Mouse (Mus musculus) midbrain, embryonic 11.5 days (tissue): ENCODE data around the gene Ap1m1. TPM values are rescaled to one million over a fixed set of nuclear protein-coding genes. Genes with fewer than 3 reads are reported as not detected.

Experiments
- ATAC-seq: fragments of 200-750 bp; cut with Nextera tagmentation; 2 replicates; pipeline ENCODE4 v1.8.0; 2017; ENCODE audit warnings: moderate TSS enrichment, moderate library complexity; ENCODE audit not compliant: low FRiP score
- DNase-seq: peaks from one replicate; pipeline ENCODE4 v3.0.0; 2015; ENCODE audit warnings: low spot score; ENCODE audit errors: missing footprints
- H3K27ac ChIP-seq: fragments of 300-500 bp; sonication (generic); 2 replicates; pipeline ENCODE4 v1.5.1; 2014; ENCODE audit warnings: low read depth, low read length
- H3K27me3 ChIP-seq: fragments of 300-500 bp; sonication (generic); 2 replicates; pipeline ENCODE4 v1.6.1; 2014; ENCODE audit warnings: mild to moderate bottlenecking, low read length, moderate library complexity, mixed read lengths; ENCODE audit not compliant: control insufficient read depth, insufficient read depth
- H3K36me3 ChIP-seq: fragments of 300-500 bp; sonication (generic); 2 replicates; pipeline ENCODE4 v1.6.1; 2014; ENCODE audit warnings: mild to moderate bottlenecking, low read length, moderate library complexity, mixed read lengths; ENCODE audit not compliant: control insufficient read depth, insufficient read depth
- H3K4me1 ChIP-seq: fragments of 300-500 bp; sonication (generic); 2 replicates; pipeline ENCODE4 v1.6.1; 2014; ENCODE audit warnings: low read length; ENCODE audit not compliant: control insufficient read depth, insufficient read depth
- H3K4me2 ChIP-seq: fragments of 300-500 bp; sonication (generic); 2 replicates; pipeline ENCODE4 v1.6.1; 2014; ENCODE audit warnings: mild to moderate bottlenecking, moderate library complexity
- H3K4me3 ChIP-seq: fragments of 300-500 bp; sonication (generic); 2 replicates; pipeline ENCODE4 v1.5.1; 2014; ENCODE audit warnings: low read depth, low read length
- H3K9ac ChIP-seq: fragments of 300-500 bp; sonication (generic); 2 replicates; pipeline ENCODE4 v1.6.1; 2014; ENCODE audit warnings: low read length
- H3K9me3 ChIP-seq: fragments of 300-500 bp; sonication (generic); 2 replicates; pipeline ENCODE4 v1.6.1; 2016; ENCODE audit warnings: low read length; ENCODE audit not compliant: control insufficient read depth
- WGBS: fragments of 180-500 bp; shearing (Covaris S2); extraction: QIAGEN DNeasy Blood & Tissue Kit; methylation state at CpG from one replicate; pipeline ENCODE4 v1.1.7; 2014; 5-methylcytosine and 5-hydroxymethylcytosine counted together
- polyA plus RNA-seq: library from polyadenylated mRNA; unstranded; fragments of >200 nt; fragmentation: Nextera tagmentation; extraction: Ambion mirVana; gene quantifications from 2 replicates; pipeline ENCODE4 v1.2.1, GENCODE M21; 2014

The Ap1m1 gene
- polyA plus RNA-seq, 1 experiment from 2014 or later = 173 TPM

GRCm38 (mm10) chr8:72273111-72273770 lies 33.4 kb downstream of the Ap1m1 start:
- 71% methylated on average over 1 of the region's 1 CpGs for WGBS
- no peak for DNase-seq
- Histone ChIP-seq H3K27me3 (no peaks in the 10 kb centered on the region), H3K4me1 (no peaks in the 10 kb centered on the region), H3K9ac (no peak overlapping the region), H3K4me3 (no peak overlapping the region), H3K36me3 (no peaks in the 10 kb centered on the region), H3K9me3 (no peaks in the 10 kb centered on the region), H3K27ac (no peak overlapping the region), H3K4me2 (no peak overlapping the region)
- no peak for ATAC-seq

GRCm38 (mm10) chr8:72273807-72274206 lies 34.0 kb downstream of the Ap1m1 start:
- WGBS = 79% methylated on average over 5 of the region's 5 CpGs
- no peaks in the 10 kb centered on the region for H3K4me1 ChIP-seq
- no peaks in the 10 kb centered on the region for H3K27me3 ChIP-seq
- H3K4me2 ChIP-seq = no peak overlapping the region
- H3K9ac ChIP-seq = no peak overlapping the region
- DNase-seq = no peak
- no peak overlapping the region for H3K4me3 ChIP-seq
- H3K27ac ChIP-seq = no peak overlapping the region
- H3K9me3 ChIP-seq = no peaks in the 10 kb centered on the region
- no peak for ATAC-seq
- H3K36me3 ChIP-seq = no peaks in the 10 kb centered on the region

- no peak for ATAC-seq
- H3K4me2 ChIP-seq = no peak overlapping the region
- H3K4me3 ChIP-seq = no peak overlapping the region
- 79% methylated on average over 3 of the region's 3 CpGs for WGBS
- no peak overlapping the region for H3K9ac ChIP-seq
- no peaks in the 10 kb centered on the region for H3K9me3 ChIP-seq
- no peak overlapping the region for H3K27ac ChIP-seq
- no peaks in the 10 kb centered on the region for H3K36me3 ChIP-seq
- no peak for DNase-seq
- H3K4me1 ChIP-seq = no peaks in the 10 kb centered on the region
- no peaks in the 10 kb centered on the region for H3K27me3 ChIP-seq
Observed at GRCm38 (mm10) chr8:72277244-72277643, 37.4 kb downstream of the Ap1m1 start.

GRCm38 (mm10) chr8:72279151-72279550 lies 39.3 kb downstream of the Ap1m1 start:
- no peak overlapping the region for H3K4me3 ChIP-seq
- DNase-seq (no peak), ATAC-seq (no peak)
- 86% methylated on average over 7 of the region's 7 CpGs for WGBS
- no peak overlapping the region for H3K27ac ChIP-seq
- H3K9me3 ChIP-seq = no peaks in the 10 kb centered on the region
- H3K4me2 ChIP-seq = no peak overlapping the region
- no peaks in the 10 kb centered on the region for H3K27me3 ChIP-seq
- H3K36me3 ChIP-seq = no peaks in the 10 kb centered on the region
- no peak overlapping the region for H3K9ac ChIP-seq
- H3K4me1 ChIP-seq = no peaks in the 10 kb centered on the region

- Histone ChIP-seq H3K4me1 (no peaks in the 10 kb centered on the region), H3K27ac (no peak overlapping the region), H3K27me3 (no peaks in the 10 kb centered on the region), H3K9me3 (no peaks in the 10 kb centered on the region), H3K4me2 (no peak overlapping the region), H3K4me3 (no peak overlapping the region), H3K36me3 (no peaks in the 10 kb centered on the region), H3K9ac (no peak overlapping the region)
- DNase-seq (no peak), ATAC-seq (no peak)
- 46% methylated on average over 3 of the region's 3 CpGs for WGBS
Observed at GRCm38 (mm10) chr8:72281634-72282033, 41.8 kb downstream of the Ap1m1 start.

- ATAC-seq = no peak
Observed at GRCm38 (mm10) chr8:72285285-72285684, 45.5 kb downstream of the Ap1m1 start.

GRCm38 (mm10) chr8:72289051-72289450 lies 49.2 kb downstream of the Ap1m1 start:
- no peaks in the 10 kb centered on the region for H3K9me3 ChIP-seq
- no peak overlapping the region for H3K9ac ChIP-seq
- no peak for ATAC-seq
- H3K27me3 ChIP-seq = no peaks in the 10 kb centered on the region
- H3K27ac ChIP-seq = no peak overlapping the region
- H3K4me1 ChIP-seq = no peaks in the 10 kb centered on the region
- no peak for DNase-seq
- H3K36me3 ChIP-seq = no peaks in the 10 kb centered on the region
- H3K4me2 ChIP-seq = no peak overlapping the region
- no peak overlapping the region for H3K4me3 ChIP-seq

More at GRCm38 (mm10) chr8:72285285-72285684, 45.5 kb downstream of the Ap1m1 start:
- no peak overlapping the region for H3K4me3 ChIP-seq
- DNase-seq = no peak
- H3K4me2 ChIP-seq = no peak overlapping the region
- no peak overlapping the region for H3K27ac ChIP-seq
- no peaks in the 10 kb centered on the region for H3K4me1 ChIP-seq
- no peak overlapping the region for H3K9ac ChIP-seq
- no peaks in the 10 kb centered on the region for H3K27me3 ChIP-seq
- 76% methylated on average over 4 of the region's 4 CpGs for WGBS
- no peaks in the 10 kb centered on the region for H3K36me3 ChIP-seq
- H3K9me3 ChIP-seq = no peaks in the 10 kb centered on the region

GRCm38 (mm10) chr8:72291104-72291503 lies 51.3 kb downstream of the Ap1m1 start:
- Histone ChIP-seq H3K4me1 (no peaks in the 10 kb centered on the region), H3K36me3 (no peaks in the 10 kb centered on the region), H3K27me3 (no peaks in the 10 kb centered on the region), H3K27ac (no peak overlapping the region), H3K4me3 (no peak overlapping the region), H3K9ac (no peak overlapping the region), H3K9me3 (no peaks in the 10 kb centered on the region), H3K4me2 (no peak overlapping the region)
- ATAC-seq (no peak), DNase-seq (no peak)
- WGBS = 87% methylated on average over 2 of the region's 2 CpGs

- H3K9ac ChIP-seq = no peak overlapping the region
- no peak overlapping the region for H3K4me2 ChIP-seq
- no peaks in the 10 kb centered on the region for H3K4me1 ChIP-seq
- no peaks in the 10 kb centered on the region for H3K27me3 ChIP-seq
- H3K36me3 ChIP-seq = no peaks in the 10 kb centered on the region
- no peak for ATAC-seq
- H3K27ac ChIP-seq = no peak overlapping the region
- H3K9me3 ChIP-seq = no peaks in the 10 kb centered on the region
- no peak overlapping the region for H3K4me3 ChIP-seq
- DNase-seq = no peak
Observed at GRCm38 (mm10) chr8:72293309-72293708, 53.5 kb downstream of the Ap1m1 start.
